ENCODE assay signal across 12 mouse cellular contexts in genomic region chr16:22058871-22059270, GRCm38 (mm10).
"Had no signal": no experiment of that assay in that cellular context is flagged by ENCODE, and none has a peak within 500 bp of the region (broad histone marks: within the 10 kb centered on the region; RNA-seq: fewer than 3 reads in every experiment).

No protein-coding gene starts in this region.

- H3K4me1 ChIP-seq: limb, embryonic 12.5 days; midbrain, embryonic 13.5 days; neural tube, embryonic 15.5 days had no signal

- H3K4me3 ChIP-seq: limb, embryonic 12.5 days; liver, embryonic 13.5 days; midbrain, embryonic 13.5 days; neural tube, embryonic 15.5 days had no signal

- ATAC-seq: liver, postnatal 0 days; midbrain, embryonic 13.5 days had no signal

- H3K27ac ChIP-seq: limb, embryonic 12.5 days; liver, embryonic 13.5 days; midbrain, embryonic 13.5 days; neural tube, embryonic 15.5 days; stomach, postnatal 0 days had no signal

- H3K9ac ChIP-seq: limb, embryonic 12.5 days; liver, embryonic 13.5 days; liver, postnatal 0 days; midbrain, embryonic 13.5 days; neural tube, embryonic 15.5 days had no signal

- H3K9me3 ChIP-seq: limb, embryonic 12.5 days; liver, embryonic 13.5 days; midbrain, embryonic 13.5 days; neural tube, embryonic 15.5 days had no signal

- H3K4me2 ChIP-seq: limb, embryonic 12.5 days; liver, embryonic 13.5 days; midbrain, embryonic 13.5 days; neural tube, embryonic 15.5 days had no signal

- DNase-seq: kidney, adult 18-20 months; kidney, postnatal 10 days; liver; liver, embryonic 13.5 days; liver, postnatal 0 days; right cerebral cortex, postnatal 14 days; thymus, adult 18-20 months; thymus, postnatal 36 days had no signal

- H3K27me3 ChIP-seq: limb, embryonic 12.5 days; liver, embryonic 13.5 days; midbrain, embryonic 13.5 days; neural tube, embryonic 15.5 days had no signal
